Mouse (Mus musculus): ENCODE data around the gene Edil3. TPM values are rescaled to one million over a fixed set of nuclear protein-coding genes. Genes with fewer than 3 reads are reported as not detected.

Gene Edil3
- total RNA-seq (2021) = under 1 TPM; 0.09 to 0.59 TPM
- long read RNA-seq, experiment 1 = 0 reads
- long read RNA-seq, experiment 2 = 0 reads

GRCm38 (mm10) chr13:88821440-88822331 lies at the start of gene Edil3:
Gene Edil3 (plus strand): TSS chr13:88821472.
- DNase-seq (ENCODE audit: low spot score) = no peak

DNA sequence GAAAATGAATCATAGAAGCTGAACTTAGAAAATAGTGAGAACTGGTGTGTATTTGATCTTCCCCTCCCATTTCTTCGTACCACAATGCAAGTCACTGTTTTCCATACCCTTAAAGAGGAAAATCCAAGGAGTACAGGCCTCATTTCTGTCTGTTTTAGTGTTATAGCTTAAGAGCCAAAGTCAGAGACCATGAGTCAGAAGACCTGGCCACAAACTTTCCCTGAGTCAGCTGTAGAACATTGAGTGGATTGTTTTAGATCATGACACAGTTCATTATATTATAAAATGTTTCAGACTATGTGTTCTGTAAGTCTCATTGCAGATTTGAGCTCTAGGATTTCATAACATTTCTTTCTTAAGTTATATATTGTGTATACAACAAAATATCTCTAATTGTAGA lies 22.1 kb upstream of the Edil3 start:
- no peak for DNase-seq (ENCODE audit: low spot score)

DNA sequence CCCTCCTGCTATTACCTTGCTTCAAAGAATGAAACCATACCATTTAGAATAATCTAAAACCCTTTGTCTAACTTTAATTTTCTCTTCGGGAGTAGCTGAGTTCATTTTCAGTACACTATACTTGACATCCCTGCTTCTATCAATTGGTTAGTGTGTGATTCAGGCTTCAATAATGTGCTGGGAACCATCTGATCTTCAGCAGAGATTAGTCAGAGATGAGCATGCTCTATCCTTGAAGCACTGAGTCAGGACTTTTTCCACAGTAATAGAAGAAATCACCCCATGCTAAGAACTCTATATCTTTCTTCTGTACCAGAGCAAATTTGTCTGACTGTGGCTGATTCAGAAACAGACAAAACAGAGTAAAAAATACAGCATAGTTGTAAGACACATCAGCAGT lies 20.3 kb upstream of the Edil3 start:
- DNase-seq (ENCODE audit: low spot score) = no peak

- no peak for DNase-seq (ENCODE audit: low spot score)
Measured at GRCm38 (mm10) chr13:88805838-88806237, 15.4 kb upstream of the Edil3 start.

GRCm38 (mm10) chr13:88806269-88806668 lies 15.0 kb upstream of the Edil3 start:
- no peak for DNase-seq (ENCODE audit: low spot score)

- DNase-seq (ENCODE audit: low spot score) = no peak
Measured at GRCm38 (mm10) chr13:88810097-88810496, 11.2 kb upstream of the Edil3 start.

DNA sequence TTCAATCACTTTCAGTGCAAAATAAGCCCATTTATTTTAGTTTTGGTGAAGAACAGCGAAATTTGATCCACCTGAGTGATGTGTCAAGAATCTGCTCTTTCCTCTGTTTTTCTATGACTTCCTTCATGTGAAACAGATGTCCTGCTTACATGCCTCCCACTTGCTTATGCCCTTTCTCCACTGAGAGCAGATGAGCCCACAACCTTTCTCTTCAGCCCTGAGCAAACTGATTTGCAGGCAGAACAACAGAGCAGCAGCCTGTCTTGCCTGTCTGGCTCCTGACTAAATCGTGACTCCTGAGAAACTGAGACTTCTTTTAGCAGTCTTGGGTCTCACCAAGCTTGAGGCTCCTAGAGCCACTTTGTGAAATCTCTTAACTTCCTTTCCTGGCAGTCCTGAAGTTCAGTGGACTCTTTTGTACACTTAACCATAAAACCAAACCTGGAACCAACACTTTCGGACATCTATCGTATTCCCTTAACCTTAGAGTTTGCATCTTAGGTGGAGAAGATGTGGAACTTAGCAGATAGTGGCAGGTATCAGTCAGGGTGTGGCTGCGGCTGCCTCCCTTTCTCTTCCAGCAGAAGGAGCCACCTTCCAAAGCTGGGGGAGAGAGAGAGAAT lies 475 bp upstream of the Edil3 start:
- DNase-seq (ENCODE audit: low spot score) = no peak

GRCm38 (mm10) chr13:88822332-88822895 lies 1.1 kb downstream of the Edil3 start:
- no peak for DNase-seq (ENCODE audit: low spot score)

DNA sequence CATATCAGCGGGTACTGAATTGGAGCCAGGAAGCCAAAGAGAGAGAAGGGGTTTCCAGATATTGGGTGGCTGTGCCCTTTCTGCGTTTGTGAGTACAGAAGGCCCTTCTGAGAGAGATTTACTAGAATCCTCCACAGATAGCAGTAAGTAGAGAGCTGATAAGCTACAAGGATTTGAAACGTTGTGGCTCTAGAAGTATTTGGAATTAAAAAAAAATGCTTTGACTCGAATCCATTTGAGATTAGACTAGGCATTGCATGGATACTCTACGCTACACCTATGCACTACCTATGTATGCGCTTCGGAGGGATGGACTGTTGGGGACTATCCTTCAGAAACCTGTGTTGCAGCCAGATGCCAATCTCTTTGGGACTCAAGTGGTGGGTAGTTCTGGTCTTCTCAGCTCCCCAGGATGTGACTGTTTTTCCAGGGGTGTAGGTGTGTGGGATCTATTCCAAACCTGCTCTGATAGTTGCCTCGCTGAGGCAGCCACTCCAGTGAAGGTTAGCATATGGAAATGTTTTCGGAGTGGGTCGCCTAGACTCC lies 1.8 kb downstream of the Edil3 start:
- DNase-seq (ENCODE audit: low spot score) = no peak

GRCm38 (mm10) chr13:88823522-88824419 lies 2.5 kb downstream of the Edil3 start:
- DNase-seq (ENCODE audit: low spot score) = no peak

DNA sequence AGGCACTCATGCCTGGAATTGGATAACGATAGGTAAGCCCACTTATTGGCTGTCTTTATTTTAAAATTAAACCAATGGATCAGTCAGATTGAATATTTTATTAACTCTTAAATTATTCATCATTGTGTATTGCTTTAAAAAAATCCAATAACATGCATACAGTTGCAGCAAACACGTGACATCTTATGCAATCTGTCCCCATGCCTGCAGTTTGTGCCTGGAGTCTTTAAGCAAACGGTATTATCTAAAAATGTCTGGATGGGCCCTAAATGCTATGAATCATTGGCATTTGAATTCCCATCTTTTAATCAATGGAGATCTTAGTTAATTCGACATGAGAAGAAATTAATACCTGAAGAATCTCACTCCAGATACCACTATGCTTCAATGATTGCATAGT lies 3.2 kb downstream of the Edil3 start:
- DNase-seq (ENCODE audit: low spot score) = no peak

GRCm38 (mm10) chr13:88828362-88828761 lies 7.1 kb downstream of the Edil3 start:
- no peak for DNase-seq (ENCODE audit: low spot score)

- DNase-seq (ENCODE audit: low spot score) = no peak
Measured at GRCm38 (mm10) chr13:88833732-88834131, 12.5 kb downstream of the Edil3 start.

GRCm38 (mm10) chr13:88849739-88850138 lies 28.5 kb downstream of the Edil3 start:
- DNase-seq (ENCODE audit: low spot score) = no peak

- no peak for DNase-seq (ENCODE audit: low spot score)
Measured at GRCm38 (mm10) chr13:88879960-88880359, 58.7 kb downstream of the Edil3 start.

- DNase-seq (ENCODE audit: low spot score) = no peak
Measured at GRCm38 (mm10) chr13:88890728-88891127, 69.5 kb downstream of the Edil3 start.

DNA sequence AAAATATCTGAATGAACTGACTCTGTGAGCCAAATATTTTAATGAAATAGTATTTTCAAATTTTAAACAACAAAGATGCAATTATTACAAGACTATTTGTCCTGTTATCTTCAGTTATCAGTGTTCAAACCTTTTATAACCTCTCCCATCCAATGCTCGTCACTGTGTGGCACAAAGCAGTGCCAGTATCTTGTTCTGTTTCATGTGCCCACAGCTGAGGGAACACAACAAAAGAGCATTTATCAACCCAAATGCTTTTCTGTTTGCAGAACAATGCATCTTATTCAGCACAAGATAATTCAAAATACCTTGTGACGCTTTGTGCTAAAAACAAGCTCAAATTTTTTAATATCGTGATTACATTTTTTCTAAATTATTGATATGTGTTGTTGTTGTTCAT lies 78.8 kb downstream of the Edil3 start:
- no peak for DNase-seq (ENCODE audit: low spot score)

- no peak for DNase-seq (ENCODE audit: low spot score)
Measured at GRCm38 (mm10) chr13:88907405-88907804, 86.1 kb downstream of the Edil3 start.

DNA sequence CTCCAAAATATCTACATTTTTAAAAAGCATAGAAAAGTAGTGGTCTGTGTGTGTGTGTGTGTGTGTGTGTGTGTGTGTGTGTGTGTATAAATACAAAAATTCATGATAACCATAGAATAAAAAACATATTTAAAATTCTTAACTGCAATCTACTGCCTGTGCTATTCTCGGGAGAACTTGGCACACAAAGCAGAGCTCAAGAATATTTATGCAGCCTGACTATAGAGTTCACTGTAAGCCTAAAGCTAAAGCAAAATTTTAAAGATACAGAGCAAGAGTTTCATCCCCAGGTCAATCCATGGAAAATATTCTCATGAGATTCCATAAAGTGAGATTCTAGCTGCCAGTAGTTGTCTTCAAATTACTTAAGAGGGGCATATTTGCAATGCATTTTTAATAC lies 86.9 kb downstream of the Edil3 start:
- no peak for DNase-seq (ENCODE audit: low spot score)

DNA sequence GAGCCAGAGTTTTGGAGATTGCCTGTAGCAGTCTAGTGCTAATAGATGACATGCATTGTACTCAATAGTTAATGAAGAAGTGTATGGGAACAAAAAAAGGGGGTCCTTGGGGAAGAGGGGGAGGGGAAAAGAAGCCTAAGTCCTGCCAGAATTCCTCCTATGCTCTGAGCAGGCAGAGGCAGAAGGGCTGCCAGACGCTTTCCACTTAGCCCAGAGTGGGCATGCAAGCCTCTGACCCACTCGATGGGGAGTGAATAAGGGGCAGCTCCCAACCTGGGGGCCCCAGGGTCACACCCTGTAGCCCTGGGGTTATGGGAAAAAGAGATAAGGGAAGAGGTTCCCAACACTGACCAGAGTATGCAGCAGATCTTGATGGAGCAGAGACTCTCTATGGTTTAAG lies 95.2 kb downstream of the Edil3 start:
- DNase-seq (ENCODE audit: low spot score) = no peak

DNA sequence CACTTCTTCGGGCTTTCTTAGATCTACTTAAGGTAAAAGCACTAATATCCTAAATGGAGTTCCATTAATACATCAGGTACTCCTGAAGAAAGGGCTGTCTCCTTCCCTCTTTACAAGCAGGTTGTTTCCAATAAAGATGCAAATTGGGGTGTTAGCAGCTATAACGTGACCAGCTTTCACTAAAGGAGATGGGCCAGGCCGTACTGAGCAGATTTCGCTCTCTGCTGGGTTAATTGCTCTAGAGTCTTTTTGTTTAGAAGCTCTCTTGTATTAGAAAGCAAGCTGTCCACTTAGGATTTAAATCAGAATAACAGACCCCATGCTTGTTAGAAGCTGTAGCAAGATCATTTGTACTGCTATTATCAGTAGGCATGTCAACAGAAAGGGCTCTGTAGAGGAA lies 108.4 kb downstream of the Edil3 start:
- DNase-seq (ENCODE audit: low spot score) = no peak

Data from gastrocnemius, adult 18-20 months (tissue).